Mouse (Mus musculus) c-Kit-positive CD71-positive TER-119-positive erythroid progenitor cells, embryonic 14.5 days (primary cell): ENCODE results near the gene Zfp105.

Experiments used
- DNase-seq: peaks from one replicate; pipeline ENCODE4 v3.0.0-alpha.2; 2013; ENCODE audit warnings: low spot score

Gene Zfp105

GRCm38 (mm10) chr9:122922936-122923381 is at the start of gene Zfp105:
Gene Zfp105, plus strand, starts transcription at chr9:122923072.
- no peak for DNase-seq

- no peak for DNase-seq
Measured at GRCm38 (mm10) chr9:122874653-122875052, 48.2 kb upstream of the Zfp105 start.

- no peak for DNase-seq
Measured at GRCm38 (mm10) chr9:122875145-122875544, 47.7 kb upstream of the Zfp105 start.

GRCm38 (mm10) chr9:122885385-122885784 is 37.5 kb upstream of the Zfp105 start, which contains the start of gene Zkscan7:
Gene Zkscan7, plus strand, starts transcription at chr9:122885685.
- DNase-seq, result no peak

- DNase-seq, result peak; percentile 37
Measured at GRCm38 (mm10) chr9:122886372-122887179, 36.3 kb upstream of the Zfp105 start.

- no peak for DNase-seq
Measured at GRCm38 (mm10) chr9:122901047-122901446, 21.8 kb upstream of the Zfp105 start.

- no peak for DNase-seq
Measured at GRCm38 (mm10) chr9:122902717-122903535, 19.9 kb upstream of the Zfp105 start.

- no peak for DNase-seq
Measured at GRCm38 (mm10) chr9:122922436-122922835, 436 bp upstream of the Zfp105 start.

GRCm38 (mm10) chr9:122928915-122929314 is 6.0 kb downstream of the Zfp105 start:
- DNase-seq, result no peak

GRCm38 (mm10) chr9:122950643-122951475 is 28.0 kb downstream of the Zfp105 start, which contains the start of the genes 1110059G10Rik and Kif15:
Gene 1110059G10Rik, minus strand, starts transcription at chr9:122951000.
Gene Kif15, plus strand, starts transcription at chr9:122951046.
- peak; percentile 94 for DNase-seq
